8 mouse cellular contexts compared by ENCODE assay signal in the genomic region with DNA sequence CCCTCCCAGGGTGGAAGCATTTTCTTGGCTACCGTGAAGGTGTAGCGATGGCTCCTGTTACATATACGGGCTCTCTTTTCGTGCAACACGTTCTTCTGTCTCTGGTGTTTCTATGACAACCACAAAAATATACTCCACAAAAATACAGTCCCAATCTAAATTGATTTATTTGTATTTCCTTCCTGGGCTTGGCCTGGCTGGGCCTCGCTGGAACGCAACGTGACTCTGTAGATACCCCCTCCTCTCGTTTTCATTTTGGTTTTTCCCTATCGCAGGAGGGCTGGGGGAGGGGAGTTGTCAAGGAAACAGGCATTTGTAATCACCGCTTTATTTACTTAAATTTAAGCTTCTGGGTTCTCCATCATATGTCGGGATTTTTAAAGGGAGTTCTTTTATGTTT. TPM values are rescaled to one million over a fixed set of nuclear protein-coding genes. Genes with fewer than 3 reads are reported as not detected.
DNase-seq lines count a peak whose midpoint lies in the region; ATAC-seq and TF ChIP-seq lines count a peak whose summit lies in the region.

No protein-coding gene starts in this region.

- H3K9ac ChIP-seq in heart, postnatal 0 days (replicated peaks; ENCODE audit: low read depth, low read length), result peak overlapping the region; percentile 70

- no peak for TF ChIP-seq EP300 in heart, postnatal 0 days (IDR thresholded peaks at IDR 0.05; ENCODE audit: low read depth)

- peaks cover 5% of the 10 kb centered on the region; the same call in 1 of the 2 replicates for H3K9me3 ChIP-seq in G1E (replicated peaks)
- no peaks in the 10 kb centered on the region for H3K9me3 ChIP-seq in heart, postnatal 0 days (replicated peaks; ENCODE audit: control insufficient read depth, low read length)

- no peak for ATAC-seq in G1E (ENCODE audit: extremely low read depth, insufficient number of reproducible peaks, low FRiP score, poor library complexity, severe bottlenecking)
- ATAC-seq in heart, postnatal 0 days (ENCODE audit: insufficient read depth, low read depth), result 0 out of 2 replicates have a peak, but pooled peaks have one; percentile 24

- peak overlapping the region; percentile 72 for H3K4me2 ChIP-seq in heart, postnatal 0 days (ENCODE audit: low read depth, low read length)

- H3K4me3 ChIP-seq in C2C12 (ENCODE audit: insufficient read depth, poor library complexity, severe bottlenecking) (peak overlapping the region; percentile 66), G1E (ENCODE audit: low read depth, low read length) (peak overlapping the region; percentile 75)
- peak overlapping the region; percentile 62 for H3K4me3 ChIP-seq in heart, postnatal 0 days (ENCODE audit: low read depth, low read length)
- peak overlapping the region; percentile 92 for H3K4me3 ChIP-seq in lung, adult 2 months (replicated peaks; ENCODE audit: extremely low read depth, low read depth, low read length)

- TF ChIP-seq POLR2A in lung, adult 2 months (IDR thresholded peaks at IDR 0.05; ENCODE audit: borderline replicate concordance, extremely low read depth, low read depth, low read length), result no peak

- H3K36me3 ChIP-seq in C2C12 (ENCODE audit: control insufficient read depth, insufficient read depth) (peaks cover 3% of the 10 kb centered on the region), G1E (replicated peaks) (peaks cover 11% of the 10 kb centered on the region)
- H3K36me3 ChIP-seq in heart, postnatal 0 days (replicated peaks; ENCODE audit: control insufficient read depth, insufficient read depth, low read length), result 0 out of 2 replicates have a peak, but pooled peaks cover 2% of the 10 kb centered on the region

- peak overlapping the region; percentile 80 for H3K27ac ChIP-seq in heart, postnatal 0 days (ENCODE audit: low read depth)

- H3K79me2 ChIP-seq in C2C12 (ENCODE audit: control insufficient read depth, insufficient read depth), result peaks cover 53% of the 10 kb centered on the region

- no peaks in the 10 kb centered on the region for H3K27me3 ChIP-seq in C2C12 (ENCODE audit: control insufficient read depth, insufficient read depth, insufficient read length)
- H3K27me3 ChIP-seq in G1E (ENCODE audit: insufficient read depth, low read length), result no peaks in the 10 kb centered on the region
- H3K27me3 ChIP-seq in heart, postnatal 0 days (ENCODE audit: control insufficient read depth, insufficient read depth, low read length), result no peaks in the 10 kb centered on the region

- H3K79me3 ChIP-seq in C2C12 (ENCODE audit: low read depth), result peaks cover 17% of the 10 kb centered on the region

- DNase-seq in G1E (ENCODE audit: low spot score), result peak; percentile 27
- peak; percentile 78 for DNase-seq in embryo, embryonic 9.5 days (ENCODE audit: extremely low spot score)
- peak; percentile 58 for DNase-seq in heart, postnatal 0 days (ENCODE audit: low spot score)
- DNase-seq in kidney, postnatal 36 days, result peak; percentile 46 to 50
- DNase-seq in lung, adult 2 months, result no peak
- DNase-seq in retina, postnatal 7 days (ENCODE audit: low read depth, low spot score), result peak; percentile 16
- DNase-seq in gastrocnemius, postnatal 10 days, result no peak

- H3ac ChIP-seq in C2C12 (ENCODE audit: control insufficient read depth, insufficient read length, low read depth), result peak overlapping the region; percentile 67

- 2% methylated on average over 12 of the region's 12 CpGs for WGBS in heart, postnatal 0 days
- WGBS in lung, adult 2 months, result 2% methylated on average over 12 of the region's 12 CpGs

- TF ChIP-seq CTCF in C2C12 (IDR thresholded peaks at IDR 0.05; ENCODE audit: control insufficient read depth, insufficient read depth, insufficient read length) (no peak), G1E (IDR thresholded peaks at IDR 0.05; ENCODE audit: low read depth, low read length) (no peak)
- TF ChIP-seq CTCF in heart, postnatal 0 days (IDR thresholded peaks at IDR 0.05; ENCODE audit: low read depth), result no peak
- no peak for TF ChIP-seq CTCF in lung, adult 2 months (IDR thresholded peaks at IDR 0.05; ENCODE audit: insufficient read depth, low read length)

- peaks cover 47% of the 10 kb centered on the region for H3K4me1 ChIP-seq in G1E (ENCODE audit: insufficient read depth, low read depth, low read length)
- H3K4me1 ChIP-seq in heart, postnatal 0 days (ENCODE audit: control insufficient read depth, insufficient read depth), result no peaks in the 10 kb centered on the region
- peaks cover 8% of the 10 kb centered on the region for H3K4me1 ChIP-seq in lung, adult 2 months (ENCODE audit: control insufficient read depth, insufficient read depth, low read length)

TF ChIP-seq in C2C12, 6 proteins besides CTCF, POLR2A, EP300 and RAD21:
- TF ChIP-seq CEBPB (IDR thresholded peaks at IDR 0.05; ENCODE audit: low read depth), result no peak
- TF ChIP-seq MYOD1 (IDR thresholded peaks at IDR 0.05; ENCODE audit: control insufficient read depth, insufficient read length, low read depth), result no peak
- TF ChIP-seq MAX (IDR thresholded peaks at IDR 0.05), result no peak
- TF ChIP-seq MYOG (IDR thresholded peaks at IDR 0.05; ENCODE audit: control insufficient read depth, extremely low read depth, insufficient read length), result no peak

RNA-seq across cellular contexts. Expression of a gene that starts 1.2 kb away (rescaled TPM):
- 25.3 TPM for polyA plus RNA-seq in C2C12 (2012; fragmentation: generic; extraction: Trizol)
- 14.0 and 15.9 TPM in 2 replicates for total RNA-seq in G1E (2014; fragmentation: Nextera tagmentation)
- 10.8 and 11.0 TPM in 2 replicates for total RNA-seq in G1E (2017)
- 6.0 and 7.5 TPM in 2 replicates for polyA plus RNA-seq in G1E (2012)
- 11.9 and 13.4 TPM in 2 replicates for total RNA-seq in heart, postnatal 0 days (2014; rRNA removed; ENCODE audit: low replicate concordance)
- polyA plus RNA-seq in heart, postnatal 0 days (2015; fragmentation: Nextera tagmentation; extraction: Ambion mirVana), result 7.0 and 9.2 TPM in 2 replicates
- polyA plus RNA-seq in lung, adult 2 months (2012; rRNA removed), result 40.1 and 50.7 TPM in 2 replicates
- total RNA-seq in gastrocnemius, postnatal 10 days (2021), result 1 to 10 TPM; 5.7 to 7.7 TPM

Comparison
In these comparisons a context has a peak if more than half of its experiments do, and no peak if none do; other contexts are left out.
1. DNase-seq: peak in G1E (single experiment), embryo, embryonic 9.5 days (single experiment), heart, postnatal 0 days (single experiment), kidney, postnatal 36 days (2 of 2) and retina, postnatal 7 days (single experiment); none in lung, adult 2 months (single experiment) and gastrocnemius, postnatal 10 days (single experiment).
2. Peak in every context shown above with its lines, with median percentiles within 50 percentile points of each other: H3K4me3 ChIP-seq.